Mouse (Mus musculus) G1E (cell line): ENCODE results near the gene Vmn2r13.

Experiments
- CTCF ChIP-seq: IDR thresholded peaks from 2 replicates; pipeline ENCODE4 v1.5.1; 2012; ENCODE audit warnings: low read depth, low read length, inconsistent platforms, mixed read lengths
- POLR2AphosphoS5 ChIP-seq: IDR thresholded peaks from 2 replicates; pipeline ENCODE4 v1.6.1; 2012; ENCODE audit warnings: low read depth, low read length, inconsistent platforms; ENCODE audit not compliant: insufficient replicate concordance
- TAL1 ChIP-seq: conservative IDR thresholded peaks from 2 replicates; pipeline ENCODE4 v1.6.1; 2012; ENCODE audit warnings: low read depth, low read length, inconsistent platforms, mixed read lengths

- no peak for TF ChIP-seq CTCF
- no peak for TF ChIP-seq TAL1
- no peak for TF ChIP-seq POLR2AphosphoS5
Measured at GRCm38 (mm10) chr5:109160121-109160520, 31.9 kb downstream of the Vmn2r13 start.
